Mouse (Mus musculus): ENCODE measurements around the gene Elmo2. TPM values are rescaled to one million over a fixed set of nuclear protein-coding genes. Genes with fewer than 3 reads are reported as not detected.

Gene Elmo2
- total and polyA plus RNA-seq, 3 experiments = 17.4 to 27.6 TPM; not detected in 1

GRCm38 (mm10) chr2:165321981-165322735 lies 4.1 kb downstream of the Elmo2 start:
- Histone ChIP-seq H3K79me2 (ENCODE audit: control insufficient read depth, insufficient read depth, low read length, poor library complexity) (peaks cover 20% of the 10 kb centered on the region), H3K9ac (ENCODE audit: control insufficient read depth, low read depth, low read length, poor library complexity, severe bottlenecking) (no peak overlapping the region), H3K9me3 (replicated peaks; ENCODE audit: insufficient read depth, low read length) (no peaks in the 10 kb centered on the region), H3K4me1 (ENCODE audit: control insufficient read depth in 1 of 2, insufficient read depth in 2 of 2, low read length in 2 of 2) (peaks cover 38 to 60% of the 10 kb centered on the region in 2 experiments), H3K36me3 (ENCODE audit: control insufficient read depth in 1 of 2, insufficient read depth in 2 of 2, low read length in 2 of 2) (peaks cover 0 to 53% of the 10 kb centered on the region in 2 experiments; a peak in 2 of 4 replicates), H3K27me3 (ENCODE audit: control insufficient read depth in 1 of 2, insufficient read depth in 2 of 2, low read length in 2 of 2) (no peaks in the 10 kb centered on the region), H3K27ac (ENCODE audit: control insufficient read depth, low read depth, low read length) (peak overlapping the region; percentile 38; the same call in 1 of the 2 replicates), H3K4me3 (ENCODE audit: control insufficient read depth in 1 of 2, insufficient read depth in 1 of 2, low read depth in 2 of 2, low read length in 2 of 2) (no peak overlapping the region)
- TF ChIP-seq SMC3 (IDR thresholded peaks at IDR 0.05; ENCODE audit: low read depth, low read length) = no peak
- TF ChIP-seq KAT2A (conservative IDR thresholded peaks at IDR 0.05; ENCODE audit: low read depth, low read length) = no peak
- TF ChIP-seq ZMIZ1 (IDR thresholded peaks at IDR 0.05; ENCODE audit: low read depth, low read length) = no peak
- TF ChIP-seq MYB (IDR thresholded peaks at IDR 0.05; ENCODE audit: low read depth, low read length) = no peak
- TF ChIP-seq MAFK (IDR thresholded peaks at IDR 0.05; ENCODE audit: borderline replicate concordance, low read depth, low read length) = no peak
- no peak for TF ChIP-seq CHD2 (IDR thresholded peaks at IDR 0.05; ENCODE audit: low read length)
- TF ChIP-seq NRF1 (IDR thresholded peaks at IDR 0.05; ENCODE audit: insufficient read depth, low read depth, low read length, poor library complexity, severe bottlenecking) = no peak
- TF ChIP-seq EP300 (IDR thresholded peaks at IDR 0.05; ENCODE audit: low read depth in 1 of 2, low read length in 2 of 2) = no peak; a peak in 2 of 4 replicates
- no peak for TF ChIP-seq TAL1 (IDR thresholded peaks at IDR 0.05; ENCODE audit: low read length)
- DNase-seq (ENCODE audit: low read depth, low spot score) = no peak

GRCm38 (mm10) chr2:165321381-165321888 lies 4.8 kb downstream of the Elmo2 start:
- Histone ChIP-seq H3K79me2 (ENCODE audit: control insufficient read depth, insufficient read depth, low read length, poor library complexity) (peaks cover 20% of the 10 kb centered on the region), H3K4me1 (ENCODE audit: control insufficient read depth in 1 of 2, insufficient read depth in 2 of 2, low read length in 2 of 2) (peaks cover 39 to 64% of the 10 kb centered on the region in 2 experiments), H3K27ac (ENCODE audit: control insufficient read depth, low read depth, low read length) (peak overlapping the region; percentile 38; the same call in 1 of the 2 replicates), H3K27me3 (ENCODE audit: control insufficient read depth in 1 of 2, insufficient read depth in 2 of 2, low read length in 2 of 2) (no peaks in the 10 kb centered on the region), H3K9me3 (replicated peaks; ENCODE audit: insufficient read depth, low read length) (no peaks in the 10 kb centered on the region), H3K9ac (ENCODE audit: control insufficient read depth, low read depth, low read length, poor library complexity, severe bottlenecking) (peak overlapping the region; percentile 21; the same call in 1 of the 2 replicates), H3K4me3 (ENCODE audit: control insufficient read depth in 1 of 2, insufficient read depth in 1 of 2, low read depth in 2 of 2, low read length in 2 of 2) (no peak overlapping the region), H3K36me3 (ENCODE audit: control insufficient read depth in 1 of 2, insufficient read depth in 2 of 2, low read length in 2 of 2) (peaks cover 0 to 53% of the 10 kb centered on the region in 2 experiments; a peak in 2 of 4 replicates)
- DNase-seq (ENCODE audit: low read depth, low spot score) = peak; percentile 51
- TF ChIP-seq CTCF (IDR thresholded peaks at IDR 0.05 in 2 of 3, conservative IDR thresholded peaks at IDR 0.05 in 1 of 3; ENCODE audit: control insufficient read depth in 1 of 3, insufficient read depth in 1 of 3, low read depth in 2 of 3, low read length in 3 of 3, poor library complexity in 1 of 3, severe bottlenecking in 1 of 3) = peak in 2 of 3 experiments; percentile 5 to 13; a peak in 1 of 6 replicates
- peak in 1 of 2 experiments; percentile 45; a peak in 3 of 4 replicates for TF ChIP-seq EP300 (IDR thresholded peaks at IDR 0.05; ENCODE audit: low read depth in 1 of 2, low read length in 2 of 2)
- TF ChIP-seq GATA1 (IDR thresholded peaks at IDR 0.05; ENCODE audit: low read depth, low read length) = peak; percentile 49; the same call in 1 of the 2 replicates
- TF ChIP-seq MAX (IDR thresholded peaks at IDR 0.05; ENCODE audit: low read length) = no peak
- peak; percentile 58; the same call in 1 of the 2 replicates for TF ChIP-seq ETS1 (IDR thresholded peaks at IDR 0.05; ENCODE audit: low read depth, low read length)
- TF ChIP-seq CHD1 (IDR thresholded peaks at IDR 0.05; ENCODE audit: low read depth, low read length) = no peak
- peak; percentile 47; the same call in 1 of the 2 replicates for TF ChIP-seq MXI1 (IDR thresholded peaks at IDR 0.05; ENCODE audit: low read depth, low read length)

All from MEL (cell line).